Mouse (Mus musculus): ENCODE results near the gene Tmem191c. TPM values are rescaled to one million over a fixed set of nuclear protein-coding genes. Genes with fewer than 3 reads are reported as not detected.
A peak's percentile ranks its signal among the peaks of the same experiment; 100 is the strongest.
"Not testable (repeated sequence)": the region's sequence is repeated elsewhere in the genome, so short reads cannot be mapped to it uniquely, and the experiment has no call there.

Gene Tmem191c
- 59.3 and 66.9 TPM in 2 replicates for polyA plus RNA-seq (2012; rRNA removed)

GRCm38 (mm10) chr16:17275721-17276120 is at the start of gene Tmem191c:
TSS of gene Tmem191c (plus strand) at chr16:17276077.
- TF ChIP-seq CTCF (IDR thresholded peaks at IDR 0.05; ENCODE audit: borderline replicate concordance, insufficient read depth, low read depth, low read length) (no peak), POLR2A (IDR thresholded peaks at IDR 0.05; ENCODE audit: borderline replicate concordance, insufficient read depth, low read length) (no peak)
- WGBS = 56% methylated on average over 7 of the region's 7 CpGs
- H3K27ac ChIP-seq (ENCODE audit: insufficient read depth, low read length) = no peak within 1 kb of the TSS
- H3K27me3 ChIP-seq (ENCODE audit: control insufficient read depth, insufficient read depth, low read length) = no peaks in the 10 kb centered on the region
- H3K4me3 ChIP-seq (replicated peaks; ENCODE audit: insufficient read depth, low read depth, low read length) = peak within 1 kb of the TSS; percentile 56
- no peaks in the 10 kb centered on the region for H3K4me1 ChIP-seq (ENCODE audit: control insufficient read depth, insufficient read depth, low read length)
- DNase-seq = no peak

- no peaks in the 10 kb centered on the region for H3K4me1 ChIP-seq (ENCODE audit: control insufficient read depth, insufficient read depth, low read length)
Observed at GRCm38 (mm10) chr16:17226496-17226895, 49.4 kb upstream of the Tmem191c start.

GRCm38 (mm10) chr16:17231523-17231922 is 44.4 kb upstream of the Tmem191c start:
- not testable (repeated sequence) for DNase-seq; H3K4me3 ChIP-seq (replicated peaks; ENCODE audit: insufficient read depth, low read depth, low read length); H3K27ac ChIP-seq (ENCODE audit: insufficient read depth, low read length); H3K27me3 ChIP-seq (ENCODE audit: control insufficient read depth, insufficient read depth, low read length); H3K4me1 ChIP-seq (ENCODE audit: control insufficient read depth, insufficient read depth, low read length)
- WGBS = 96% methylated on average over 2 of the region's 2 CpGs

More at GRCm38 (mm10) chr16:17226496-17226895, 49.4 kb upstream of the Tmem191c start:
- TF ChIP-seq CTCF (IDR thresholded peaks at IDR 0.05; ENCODE audit: borderline replicate concordance, insufficient read depth, low read depth, low read length) = no peak
- Histone ChIP-seq H3K27me3 (ENCODE audit: control insufficient read depth, insufficient read depth, low read length) (no peaks in the 10 kb centered on the region), H3K27ac (ENCODE audit: insufficient read depth, low read length) (no peak overlapping the region), H3K4me3 (replicated peaks; ENCODE audit: insufficient read depth, low read depth, low read length) (no peak overlapping the region)
- DNase-seq = no peak

GRCm38 (mm10) chr16:17232794-17233701 is 42.8 kb upstream of the Tmem191c start, which contains the start of gene Hic2:
TSS of gene Hic2 (plus strand) at chr16:17233572.
- 3% methylated on average over 59 of the region's 59 CpGs for WGBS
- peak within 1 kb of the TSS; percentile 67 for H3K27ac ChIP-seq (ENCODE audit: insufficient read depth, low read length)
- TF ChIP-seq POLR2A (IDR thresholded peaks at IDR 0.05; ENCODE audit: borderline replicate concordance, insufficient read depth, low read length) (peak; percentile 72), CTCF (IDR thresholded peaks at IDR 0.05; ENCODE audit: borderline replicate concordance, insufficient read depth, low read depth, low read length) (no peak)
- H3K4me3 ChIP-seq (replicated peaks; ENCODE audit: insufficient read depth, low read depth, low read length) = peak within 1 kb of the TSS; percentile 76
- peak; percentile 91 to 94 for DNase-seq
- no peaks in the 10 kb centered on the region for H3K27me3 ChIP-seq (ENCODE audit: control insufficient read depth, insufficient read depth, low read length)
- peaks cover 4% of the 10 kb centered on the region for H3K4me1 ChIP-seq (ENCODE audit: control insufficient read depth, insufficient read depth, low read length)

GRCm38 (mm10) chr16:17233702-17234498 is 42.0 kb upstream of the Tmem191c start:
- WGBS = under 1% methylated on average over 62 of the region's 62 CpGs
- TF ChIP-seq POLR2A (IDR thresholded peaks at IDR 0.05; ENCODE audit: borderline replicate concordance, insufficient read depth, low read length) = no peak
- no peak for TF ChIP-seq CTCF (IDR thresholded peaks at IDR 0.05; ENCODE audit: borderline replicate concordance, insufficient read depth, low read depth, low read length)
- DNase-seq = peak; percentile 31 to 52
- peak overlapping the region; percentile 67 for H3K27ac ChIP-seq (ENCODE audit: insufficient read depth, low read length)
- peaks cover 4% of the 10 kb centered on the region for H3K4me1 ChIP-seq (ENCODE audit: control insufficient read depth, insufficient read depth, low read length)
- H3K4me3 ChIP-seq (replicated peaks; ENCODE audit: insufficient read depth, low read depth, low read length) = peak overlapping the region; percentile 76
- no peaks in the 10 kb centered on the region for H3K27me3 ChIP-seq (ENCODE audit: control insufficient read depth, insufficient read depth, low read length)

- H3K27ac ChIP-seq (ENCODE audit: insufficient read depth, low read length) = no peak overlapping the region
Observed at GRCm38 (mm10) chr16:17234499-17234895, 41.4 kb upstream of the Tmem191c start.

GRCm38 (mm10) chr16:17234916-17235665 is 40.8 kb upstream of the Tmem191c start:
- H3K27ac ChIP-seq (ENCODE audit: insufficient read depth, low read length) = no peak overlapping the region
- peaks cover 6% of the 10 kb centered on the region for H3K4me1 ChIP-seq (ENCODE audit: control insufficient read depth, insufficient read depth, low read length)
- peak; percentile 46 to 51 for DNase-seq
- TF ChIP-seq POLR2A (IDR thresholded peaks at IDR 0.05; ENCODE audit: borderline replicate concordance, insufficient read depth, low read length) (no peak), CTCF (IDR thresholded peaks at IDR 0.05; ENCODE audit: borderline replicate concordance, insufficient read depth, low read depth, low read length) (no peak)
- no peaks in the 10 kb centered on the region for H3K27me3 ChIP-seq (ENCODE audit: control insufficient read depth, insufficient read depth, low read length)
- peak overlapping the region; percentile 5 for H3K4me3 ChIP-seq (replicated peaks; ENCODE audit: insufficient read depth, low read depth, low read length)
- 12% methylated on average over 9 of the region's 9 CpGs for WGBS

More at GRCm38 (mm10) chr16:17234499-17234895, 41.4 kb upstream of the Tmem191c start:
- WGBS = 2% methylated on average over 12 of the region's 12 CpGs
- Histone ChIP-seq H3K4me3 (replicated peaks; ENCODE audit: insufficient read depth, low read depth, low read length) (peak overlapping the region; percentile 76), H3K27me3 (ENCODE audit: control insufficient read depth, insufficient read depth, low read length) (no peaks in the 10 kb centered on the region), H3K4me1 (ENCODE audit: control insufficient read depth, insufficient read depth, low read length) (peaks cover 6% of the 10 kb centered on the region)
- DNase-seq = peak; percentile 38 to 46
- no peak for TF ChIP-seq POLR2A (IDR thresholded peaks at IDR 0.05; ENCODE audit: borderline replicate concordance, insufficient read depth, low read length)
- TF ChIP-seq CTCF (IDR thresholded peaks at IDR 0.05; ENCODE audit: borderline replicate concordance, insufficient read depth, low read depth, low read length) = no peak

All from cerebellum, adult 2 months (tissue).